Mouse (Mus musculus): Measurements from ENCODE around the gene Nhp2. TPM values are rescaled to one million over a fixed set of nuclear protein-coding genes. Genes with fewer than 3 reads are reported as not detected.

Gene Nhp2
- total and polyA plus RNA-seq, 3 experiments, result 649 to 6,489 (median 739) TPM

- peak; percentile 69; the same call in 1 of the 2 replicates for TF ChIP-seq HCFC1 (IDR thresholded peaks at IDR 0.05; ENCODE audit: low read depth, low read length)
- TF ChIP-seq CHD2 (IDR thresholded peaks at IDR 0.05; ENCODE audit: low read length), result no peak
- TF ChIP-seq RCOR1 (IDR thresholded peaks at IDR 0.05; ENCODE audit: low read depth, low read length), result no peak
- no peak; the same call in 1 of the 2 replicates for TF ChIP-seq UBTF (IDR thresholded peaks at IDR 0.05; ENCODE audit: borderline replicate concordance, insufficient read depth, low read depth, low read length)
- TF ChIP-seq MEF2A (IDR thresholded peaks at IDR 0.05; ENCODE audit: extremely low read depth, insufficient replicate concordance, low read depth, low read length, poor library complexity, severe bottlenecking), result no peak
- peak; percentile 53; the same call in 1 of the 2 replicates for TF ChIP-seq ETS1 (IDR thresholded peaks at IDR 0.05; ENCODE audit: low read depth, low read length)
- peak; percentile 82 for TF ChIP-seq MXI1 (IDR thresholded peaks at IDR 0.05; ENCODE audit: low read depth, low read length)
- TF ChIP-seq POLR2AphosphoS2 (IDR thresholded peaks at IDR 0.05; ENCODE audit: low read length), result peak; percentile 98
- TF ChIP-seq ELF1 (IDR thresholded peaks at IDR 0.05; ENCODE audit: low read depth, low read length), result 0 out of 2 replicates have a peak, but pooled peaks have one; percentile 1
- TF ChIP-seq ZC3H11A (IDR thresholded peaks at IDR 0.05; ENCODE audit: low read depth, low read length), result no peak
- TF ChIP-seq CTCF (IDR thresholded peaks at IDR 0.05 in 2 of 3, conservative IDR thresholded peaks at IDR 0.05 in 1 of 3; ENCODE audit: control insufficient read depth in 1 of 3, insufficient read depth in 1 of 3, low read depth in 2 of 3, low read length in 3 of 3, poor library complexity in 1 of 3, severe bottlenecking in 1 of 3), result 0 out of 6 replicates have a peak, but pooled peaks of 1 of the 3 experiments have one; percentile 13
- no peak for TF ChIP-seq BHLHE40 (IDR thresholded peaks at IDR 0.05; ENCODE audit: borderline replicate concordance, low read depth, low read length)
- TF ChIP-seq TCF12 (IDR thresholded peaks at IDR 0.05; ENCODE audit: low read depth, low read length), result peak; percentile 66
- TF ChIP-seq TBP (IDR thresholded peaks at IDR 0.05; ENCODE audit: low read depth, low read length), result peak; percentile 72
- no peak for TF ChIP-seq RAD21 (IDR thresholded peaks at IDR 0.05; ENCODE audit: low read depth, low read length)
- TF ChIP-seq NELFE (IDR thresholded peaks at IDR 0.05; ENCODE audit: low read depth, low read length), result peak; percentile 97
- no peak for TF ChIP-seq USF2 (IDR thresholded peaks at IDR 0.05; ENCODE audit: borderline replicate concordance in 1 of 2, insufficient read depth in 1 of 2, low read depth in 1 of 2, low read length in 2 of 2)
Measured at GRCm38 (mm10) chr11:51584431-51585248, 34.9 kb upstream of the Nhp2 start, which contains the start of gene Phykpl (continued).

DNA sequence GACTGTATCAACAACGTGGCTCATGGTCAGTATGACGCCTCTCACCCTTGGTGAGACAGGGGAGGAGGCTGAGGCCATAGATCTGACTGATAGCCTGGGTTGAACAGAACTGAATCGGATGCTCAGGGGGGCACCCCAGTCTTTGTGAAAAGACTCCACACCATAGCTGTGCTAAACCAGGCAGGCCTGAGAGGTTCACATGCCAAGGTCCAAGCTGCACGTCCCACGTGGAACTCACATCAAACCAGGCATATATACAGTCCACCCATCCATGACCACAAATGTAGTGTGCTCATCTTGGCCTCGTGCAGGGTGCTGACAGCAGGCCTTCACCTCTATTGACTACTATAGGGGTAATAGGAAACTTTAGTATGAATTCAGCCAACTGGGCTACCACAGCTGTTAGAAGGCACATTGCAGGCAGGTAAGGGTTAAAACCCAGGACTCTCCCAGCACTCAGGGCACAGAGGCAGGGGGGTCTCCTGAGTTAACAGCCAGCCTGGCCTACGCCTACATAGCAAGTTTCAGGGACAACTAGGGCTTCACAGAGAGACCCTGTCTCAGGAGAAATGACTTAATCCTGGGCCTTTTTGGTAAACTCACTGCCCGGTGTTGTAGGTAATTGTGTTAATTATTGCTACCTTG, 33.8 kb upstream of the Nhp2 start:
- peak overlapping the region; percentile 84 for H3K9ac ChIP-seq (ENCODE audit: control insufficient read depth, low read depth, low read length, poor library complexity, severe bottlenecking)
- H3K4me3 ChIP-seq (ENCODE audit: control insufficient read depth in 1 of 2, insufficient read depth in 1 of 2, low read depth in 2 of 2, low read length in 2 of 2), result peak overlapping the region; percentile 75 to 81
- H3K36me3 ChIP-seq (ENCODE audit: control insufficient read depth in 1 of 2, insufficient read depth in 2 of 2, low read length in 2 of 2), result peaks cover 6 to 20% of the 10 kb centered on the region in 2 experiments
- no peaks in the 10 kb centered on the region for H3K27me3 ChIP-seq (ENCODE audit: control insufficient read depth in 1 of 2, insufficient read depth in 2 of 2, low read length in 2 of 2)
- peak overlapping the region; percentile 36 for H3K27ac ChIP-seq (ENCODE audit: control insufficient read depth, low read depth, low read length)
- H3K79me2 ChIP-seq (ENCODE audit: control insufficient read depth, insufficient read depth, low read length, poor library complexity), result peaks cover 21% of the 10 kb centered on the region
- H3K9me3 ChIP-seq (replicated peaks; ENCODE audit: insufficient read depth, low read length), result no peaks in the 10 kb centered on the region
- H3K4me1 ChIP-seq (ENCODE audit: control insufficient read depth in 1 of 2, insufficient read depth in 2 of 2, low read length in 2 of 2), result peaks cover 0 to 3% of the 10 kb centered on the region in 2 experiments; a peak in 2 of 4 replicates
- peak; percentile 35 for DNase-seq (ENCODE audit: low read depth, low spot score)
- TF ChIP-seq MXI1 (IDR thresholded peaks at IDR 0.05; ENCODE audit: low read depth, low read length) (no peak), USF1 (IDR thresholded peaks at IDR 0.05; ENCODE audit: low read depth, low read length) (no peak), NELFE (IDR thresholded peaks at IDR 0.05; ENCODE audit: low read depth, low read length) (peak; percentile 24; the same call in 1 of the 2 replicates), MAX (IDR thresholded peaks at IDR 0.05; ENCODE audit: low read length) (no peak; the same call in 1 of the 2 replicates), RAD21 (IDR thresholded peaks at IDR 0.05; ENCODE audit: low read depth, low read length) (no peak), SMC3 (IDR thresholded peaks at IDR 0.05; ENCODE audit: low read depth, low read length) (0 out of 2 replicates have a peak, but pooled peaks have one; percentile 4), RCOR1 (IDR thresholded peaks at IDR 0.05; ENCODE audit: low read depth, low read length) (no peak), ZNF384 (IDR thresholded peaks at IDR 0.05; ENCODE audit: low read depth, low read length) (no peak), HCFC1 (IDR thresholded peaks at IDR 0.05; ENCODE audit: low read depth, low read length) (no peak), E2F4 (IDR thresholded peaks at IDR 0.05; ENCODE audit: borderline replicate concordance, low read depth, low read length) (no peak), UBTF (IDR thresholded peaks at IDR 0.05; ENCODE audit: borderline replicate concordance, insufficient read depth, low read depth, low read length) (no peak), USF2 (IDR thresholded peaks at IDR 0.05; ENCODE audit: borderline replicate concordance in 1 of 2, insufficient read depth in 1 of 2, low read depth in 1 of 2, low read length in 2 of 2) (no peak), MYC (IDR thresholded peaks at IDR 0.05; ENCODE audit: low read depth, low read length) (no peak), CHD2 (IDR thresholded peaks at IDR 0.05; ENCODE audit: low read length) (no peak), CTCF (IDR thresholded peaks at IDR 0.05 in 2 of 3, conservative IDR thresholded peaks at IDR 0.05 in 1 of 3; ENCODE audit: control insufficient read depth in 1 of 3, insufficient read depth in 1 of 3, low read depth in 2 of 3, low read length in 3 of 3, poor library complexity in 1 of 3, severe bottlenecking in 1 of 3) (no peak), JUND (IDR thresholded peaks at IDR 0.05; ENCODE audit: low read depth, low read length) (no peak), TAL1 (IDR thresholded peaks at IDR 0.05; ENCODE audit: low read length) (no peak), CHD1 (IDR thresholded peaks at IDR 0.05; ENCODE audit: low read depth, low read length) (no peak), GATA1 (IDR thresholded peaks at IDR 0.05; ENCODE audit: low read depth, low read length) (no peak), MYB (IDR thresholded peaks at IDR 0.05; ENCODE audit: low read depth, low read length) (no peak), ZMIZ1 (IDR thresholded peaks at IDR 0.05; ENCODE audit: low read depth, low read length) (peak; percentile 78; the same call in 1 of the 2 replicates)

Data from MEL (cell line).